19 mouse cellular contexts compared by ENCODE assay signal in the genomic region with DNA sequence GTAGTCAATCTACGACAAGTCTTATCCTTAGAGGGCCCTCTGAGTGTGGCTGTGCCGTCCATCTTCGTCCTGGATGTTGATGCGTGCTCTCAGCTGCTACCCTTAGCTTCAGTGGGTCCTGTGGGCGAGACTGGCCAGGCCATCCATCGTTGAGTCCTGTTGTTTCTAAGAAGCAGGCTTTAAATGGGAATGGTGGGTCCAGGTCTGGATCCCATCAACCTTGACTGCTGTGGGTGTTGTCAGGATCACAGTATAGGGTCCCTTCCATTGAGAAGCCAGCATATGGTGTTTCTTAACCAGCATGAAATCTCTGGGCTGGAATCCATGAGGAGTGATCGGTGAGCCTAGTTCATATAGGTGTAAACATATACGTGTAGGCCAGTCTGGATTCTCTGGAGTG.
"Had no signal": no experiment of that assay in that cellular context is flagged by ENCODE, and none has a peak within 500 bp of the region (broad histone marks: within the 10 kb centered on the region; RNA-seq: fewer than 3 reads in every experiment).

No protein-coding gene starts in this region.

- DNase-seq: liver, embryonic 13.5 days; lung, adult 18-20 months; lung, embryonic 14.5 days; lung, postnatal 10 days; midbrain, embryonic 14.5 days; retina, postnatal 1 day; right cerebral cortex, adult 18-20 months; right cerebral cortex, postnatal 25 days; right cerebral cortex, postnatal 4 days; spleen, adult 18-20 months; thymus, adult 18-20 months; thymus, postnatal 25 days had no signal

- H3K27me3 ChIP-seq: liver, embryonic 13.5 days; midbrain, embryonic 12.5 days; neural tube, embryonic 13.5 days; neural tube, embryonic 15.5 days had no signal

- ATAC-seq: midbrain, embryonic 16.5 days had no signal

- H3K4me1 ChIP-seq: midbrain, embryonic 10.5 days; midbrain, embryonic 12.5 days; neural tube, embryonic 13.5 days; neural tube, embryonic 15.5 days had no signal

- H3K27ac ChIP-seq: liver, embryonic 15.5 days; midbrain, embryonic 10.5 days; midbrain, embryonic 12.5 days; neural tube, embryonic 13.5 days; neural tube, embryonic 15.5 days had no signal

- H3K9me3 ChIP-seq: liver, embryonic 13.5 days; liver, embryonic 15.5 days; midbrain, embryonic 10.5 days; midbrain, embryonic 12.5 days; neural tube, embryonic 13.5 days; neural tube, embryonic 15.5 days had no signal

- H3K4me3 ChIP-seq: liver, embryonic 13.5 days; liver, embryonic 15.5 days; midbrain, embryonic 10.5 days; midbrain, embryonic 12.5 days; myocyte; neural tube, embryonic 13.5 days; neural tube, embryonic 15.5 days had no signal

- H3K9ac ChIP-seq: liver, embryonic 13.5 days; liver, embryonic 15.5 days; lung, embryonic 14.5 days; midbrain, embryonic 12.5 days; neural tube, embryonic 13.5 days; neural tube, embryonic 15.5 days had no signal

- H3K4me2 ChIP-seq: liver, embryonic 13.5 days; liver, embryonic 15.5 days; lung, embryonic 14.5 days; midbrain, embryonic 12.5 days; neural tube, embryonic 13.5 days; neural tube, embryonic 15.5 days had no signal
